Mouse (Mus musculus): Measurements from ENCODE around the gene Gm20696.

- no peak for TF ChIP-seq GATA1 (IDR thresholded peaks at IDR 0.05; ENCODE audit: borderline replicate concordance, low read length)
- TF ChIP-seq FLI1 (IDR thresholded peaks at IDR 0.05; ENCODE audit: low read length), result no peak
Measured at GRCm38 (mm10) chr6:99375376-99375775, 291.2 kb downstream of the Gm20696 start.
